Mouse (Mus musculus) liver, embryonic 14.5 days (tissue): Measurements from ENCODE around the gene F8. TPM values are rescaled to one million over a fixed set of nuclear protein-coding genes. Genes with fewer than 3 reads are reported as not detected.

ENCODE experiments used
- ATAC-seq: fragments of 200-750 bp; cut with Nextera tagmentation; 2 replicates; pipeline ENCODE4 v1.8.0; 2017; ENCODE audit warnings: moderate number of reproducible peaks, mild to moderate bottlenecking, moderate library complexity; ENCODE audit not compliant: insufficient read depth
- DNase-seq, 3 experiments: peaks; one replicate each; pipeline ENCODE4 v3.0.0-alpha.2; 2012 to 2013; ENCODE audit warnings: low read depth in 3 of 3, low spot score in 3 of 3
- H3K27ac ChIP-seq: fragments of 300-500 bp; sonication (generic); 2 replicates; pipeline ENCODE4 v1.5.1; 2014; ENCODE audit warnings: moderate library complexity, mild to moderate bottlenecking, control low read depth, inconsistent platforms
- H3K27me3 ChIP-seq: fragments of 300-500 bp; sonication (generic); 2 replicates; pipeline ENCODE4 v1.6.1; 2014; ENCODE audit warnings: mild to moderate bottlenecking, low read length, moderate library complexity; ENCODE audit not compliant: control insufficient read depth, insufficient read depth
- H3K36me3 ChIP-seq: fragments of 300-500 bp; sonication (generic); replicated peaks from 2 replicates; pipeline ENCODE4 v1.6.1; 2014; ENCODE audit warnings: low read depth; ENCODE audit not compliant: control insufficient read depth, insufficient read depth
- H3K4me1 ChIP-seq, 2 experiments: fragments of 200-500 bp in 1 of 2; fragments of 300-500 bp in 1 of 2; sonication (generic) in 1 of 2; replicated peaks; 2 replicates each; pipeline ENCODE4 v1.6.1; 2012 to 2014; ENCODE audit warnings: antibody characterized with exemption in 1 of 2, inconsistent platforms in 1 of 2, low read length in 1 of 2; ENCODE audit not compliant: control insufficient read depth in 2 of 2, insufficient read depth in 2 of 2
- H3K4me2 ChIP-seq: fragments of 300-500 bp; sonication (generic); 2 replicates; pipeline ENCODE4 v1.6.1; 2014; ENCODE audit warnings: low read depth, mild to moderate bottlenecking, control low read depth, moderate library complexity
- H3K4me3 ChIP-seq, 2 experiments: fragments of 200-500 bp in 1 of 2; fragments of 300-500 bp in 1 of 2; sonication (generic) in 1 of 2; 2 replicates each; pipeline ENCODE4 v1.5.1; 2012 to 2014; ENCODE audit warnings: low read depth in 2 of 2, low read length in 2 of 2, mild to moderate bottlenecking in 2 of 2, control low read depth in 1 of 2, inconsistent platforms in 1 of 2, moderate library complexity in 1 of 2; ENCODE audit not compliant: insufficient read depth in 1 of 2
- H3K9ac ChIP-seq: fragments of 300-500 bp; sonication (generic); replicated peaks from 2 replicates; pipeline ENCODE4 v1.6.1; 2014; ENCODE audit warnings: mild to moderate bottlenecking, control low read depth, moderate library complexity
- H3K9me3 ChIP-seq: fragments of 300-500 bp; sonication (generic); 2 replicates; pipeline ENCODE4 v1.6.1; 2016; ENCODE audit warnings: low read length, mixed read lengths; ENCODE audit not compliant: control insufficient read depth
- CTCF ChIP-seq: IDR thresholded peaks from 2 replicates; pipeline ENCODE4 v1.5.1; 2016; ENCODE audit warnings: antibody characterized with exemption, low read depth, control low read depth
- EP300 ChIP-seq: IDR thresholded peaks from 2 replicates; pipeline ENCODE4 v1.6.1; 2016; ENCODE audit warnings: antibody characterized with exemption, low read depth
- WGBS: fragments of 180-500 bp; shearing (Covaris S2); extraction: QIAGEN DNeasy Blood & Tissue Kit; methylation state at CpG from one replicate; pipeline ENCODE4 v1.1.7; 2014; ENCODE audit not compliant: insufficient replicate concordance; 5-methylcytosine and 5-hydroxymethylcytosine counted together
- polyA plus RNA-seq, 2 experiments: library from polyadenylated mRNA; depleted of rRNA in 1 of 2; stranded (reverse) in 1 of 2; unstranded in 1 of 2; fragments of >200 nt; fragmentation: Nextera tagmentation in 1 of 2; extraction: Ambion mirVana in 1 of 2; gene quantifications; 2 replicates each; pipeline versions ENCODE4 v1.2.1 to v1.2.3; 2012 to 2014

F8 gene
- polyA plus RNA-seq, 2 experiments, result 0.46 to 1.8 TPM

DNA sequence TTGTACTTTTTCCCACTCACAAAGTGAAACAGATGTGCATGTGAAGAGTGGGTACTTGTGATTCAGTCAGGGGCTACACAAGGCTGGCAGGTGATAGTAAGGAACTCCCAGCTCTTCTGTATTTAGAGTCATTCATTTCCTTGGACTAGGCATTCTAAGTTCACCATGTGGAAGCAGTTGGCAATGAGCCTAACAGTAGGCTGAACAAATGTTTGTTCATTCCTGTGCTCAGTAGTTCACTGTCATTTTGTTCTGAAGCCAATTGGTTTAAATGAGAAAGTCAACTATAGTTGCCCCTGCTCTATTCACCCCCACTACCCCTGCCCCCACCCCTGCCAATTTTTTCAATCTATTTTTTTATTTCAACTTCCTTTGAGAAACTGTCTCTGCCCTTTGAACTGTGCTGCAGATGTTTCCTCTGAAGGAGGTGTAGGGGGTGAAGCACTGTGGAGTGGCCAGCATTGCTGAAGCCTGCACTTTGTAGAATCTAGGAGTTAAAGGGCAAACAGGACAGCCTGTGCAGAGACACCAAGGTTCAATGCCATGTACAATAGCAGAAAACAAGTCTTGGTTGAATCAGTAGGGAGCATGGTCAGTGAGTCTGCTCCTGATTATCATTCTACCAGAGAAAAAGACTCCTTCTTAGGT, 254.0 kb downstream of the F8 start:
- H3K27ac ChIP-seq, result peak overlapping the region; percentile 63
- DNase-seq (no peak), ATAC-seq (no peak)
- TF ChIP-seq CTCF (no peak), EP300 (no peak)
- H3K4me2 ChIP-seq, result peak overlapping the region; percentile 77
- no peaks in the 10 kb centered on the region for H3K27me3 ChIP-seq
- peaks cover 6 to 11% of the 10 kb centered on the region in 2 experiments; a peak in 3 of 4 replicates for H3K4me1 ChIP-seq
- H3K9ac ChIP-seq, result peak overlapping the region; percentile 83
- H3K9me3 ChIP-seq, result no peaks in the 10 kb centered on the region
- peak overlapping the region; percentile 78 to 85 for H3K4me3 ChIP-seq
- peaks cover 15% of the 10 kb centered on the region for H3K36me3 ChIP-seq

DNA sequence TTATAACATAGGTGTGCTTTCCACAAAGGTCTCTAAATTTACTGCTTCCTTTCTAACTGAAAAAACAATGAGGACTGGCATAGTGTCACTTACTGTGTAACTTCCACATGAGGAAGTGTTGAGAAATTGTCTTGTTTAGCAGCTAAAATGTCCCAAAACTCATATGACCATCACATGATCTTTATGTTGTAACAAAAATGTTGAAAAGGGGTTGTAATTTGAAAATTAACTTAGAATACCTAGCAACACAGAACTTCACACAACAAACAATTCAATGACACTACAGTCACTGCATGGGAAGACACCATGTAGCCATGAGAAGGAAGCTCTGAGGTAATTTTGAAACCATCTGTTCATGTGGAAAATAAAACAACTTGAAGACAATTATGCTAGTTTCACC, 255.5 kb downstream of the F8 start:
- ATAC-seq, result no peak
- TF ChIP-seq EP300 (no peak), CTCF (no peak)
- peaks cover 6 to 11% of the 10 kb centered on the region in 2 experiments; a peak in 3 of 4 replicates for H3K4me1 ChIP-seq
- peaks cover 21% of the 10 kb centered on the region for H3K36me3 ChIP-seq
- no peak overlapping the region for H3K4me3 ChIP-seq
- no peaks in the 10 kb centered on the region for H3K27me3 ChIP-seq
- peak overlapping the region; percentile 77 for H3K4me2 ChIP-seq
- H3K9me3 ChIP-seq, result no peaks in the 10 kb centered on the region
- DNase-seq, result no peak
- H3K9ac ChIP-seq, result no peak overlapping the region
- H3K27ac ChIP-seq, result no peak overlapping the region

DNA sequence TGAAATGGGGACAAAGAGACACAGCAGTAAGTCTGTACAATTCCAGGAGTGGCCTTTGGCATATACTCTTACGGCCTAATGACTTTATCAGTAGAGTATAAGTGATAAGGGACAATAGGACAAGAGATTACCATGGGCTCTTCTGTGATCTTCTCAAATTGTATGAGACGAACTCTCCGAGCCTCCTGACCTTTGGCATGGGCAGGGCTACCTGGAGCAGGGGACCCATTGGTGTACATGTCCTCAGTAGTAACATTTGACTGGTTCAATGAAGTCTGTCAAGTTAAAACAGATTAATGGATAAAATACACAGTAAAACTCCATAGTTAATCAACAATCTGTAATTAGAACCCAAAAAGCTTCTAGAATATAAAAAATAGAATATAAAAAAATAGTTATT, 256.8 kb downstream of the F8 start:
- peaks cover 31% of the 10 kb centered on the region for H3K36me3 ChIP-seq
- H3K9me3 ChIP-seq, result no peaks in the 10 kb centered on the region
- TF ChIP-seq EP300, result no peak
- TF ChIP-seq CTCF, result no peak
- H3K27ac ChIP-seq, result no peak overlapping the region
- 72% methylated on average over 3 of the region's 3 CpGs for WGBS
- H3K4me3 ChIP-seq, result no peak overlapping the region
- no peak overlapping the region for H3K4me2 ChIP-seq
- DNase-seq (no peak), ATAC-seq (no peak)
- no peaks in the 10 kb centered on the region for H3K27me3 ChIP-seq
- peaks cover 6 to 10% of the 10 kb centered on the region in 2 experiments; a peak in 3 of 4 replicates for H3K4me1 ChIP-seq
- no peak overlapping the region for H3K9ac ChIP-seq

Other genes with a start within 250 kb of the F8 start
- gene Smim9, start 218.8 kb downstream of the F8 start, polyA plus RNA-seq (2012; rRNA removed), result not detected in 2 replicates
- not detected in 2 replicates for gene Smim9, start 218.8 kb downstream of the F8 start, polyA plus RNA-seq (2014; fragmentation: Nextera tagmentation; extraction: Ambion mirVana)
- gene Fundc2, start 216 bp downstream of the F8 start, polyA plus RNA-seq (2012; rRNA removed), result 5.7 and 10.9 TPM in 2 replicates
- 42.2 and 44.8 TPM in 2 replicates for gene Fundc2, start 216 bp downstream of the F8 start, polyA plus RNA-seq (2014; fragmentation: Nextera tagmentation; extraction: Ambion mirVana)
- 5.0 and 9.2 TPM in 2 replicates for gene Cmc4, start 34.0 kb upstream of the F8 start, polyA plus RNA-seq (2012; rRNA removed)
- gene Cmc4, start 34.0 kb upstream of the F8 start, polyA plus RNA-seq (2014; fragmentation: Nextera tagmentation; extraction: Ambion mirVana), result 10.0 and 12.8 TPM in 2 replicates
- gene Mtcp1, start 34.0 kb upstream of the F8 start, polyA plus RNA-seq (2012; rRNA removed), result 3.8 and 5.7 TPM in 2 replicates
- gene Mtcp1, start 34.0 kb upstream of the F8 start, polyA plus RNA-seq (2014; fragmentation: Nextera tagmentation; extraction: Ambion mirVana), result 4.2 and 4.5 TPM in 2 replicates
- 5.2 and 11.0 TPM in 2 replicates for gene Brcc3, start 34.0 kb upstream of the F8 start, polyA plus RNA-seq (2012; rRNA removed)
- gene Brcc3, start 34.0 kb upstream of the F8 start, polyA plus RNA-seq (2014; fragmentation: Nextera tagmentation; extraction: Ambion mirVana), result 32.1 and 33.8 TPM in 2 replicates
- gene Vbp1, start 131.7 kb upstream of the F8 start, polyA plus RNA-seq (2012; rRNA removed), result 13.6 and 24.9 TPM in 2 replicates
- 104 and 110 TPM in 2 replicates for gene Vbp1, start 131.7 kb upstream of the F8 start, polyA plus RNA-seq (2014; fragmentation: Nextera tagmentation; extraction: Ambion mirVana)
- 0.01 and 0.02 TPM in 2 replicates for gene Rab39b, start 195.6 kb upstream of the F8 start, polyA plus RNA-seq (2012; rRNA removed)
- gene Rab39b, start 195.6 kb upstream of the F8 start, polyA plus RNA-seq (2014; fragmentation: Nextera tagmentation; extraction: Ambion mirVana), result not detected in 2 replicates